In genomic region chr9:121988910-121989309, GRCm38 (mm10) we compare ENCODE assay signal across 17 mouse cellular contexts. TPM values are rescaled to one million over a fixed set of nuclear protein-coding genes. Genes with fewer than 3 reads are reported as not detected.
"Had no signal": no experiment of that assay in that cellular context is flagged by ENCODE, and none has a peak within 500 bp of the region (broad histone marks: within the 10 kb centered on the region; RNA-seq: fewer than 3 reads in every experiment).

No protein-coding gene starts in this region.

- DNase-seq: retina, postnatal 1 day; right cerebral cortex, adult 18-20 months; right cerebral cortex, postnatal 14 days; right cerebral cortex, postnatal 25 days; right cerebral cortex, postnatal 4 days; spleen, adult 18-20 months; thymus, adult 18-20 months; thymus, adult 2 months; thymus, postnatal 14 days; thymus, postnatal 25 days; thymus, postnatal 36 days; thymus, postnatal 4 days had no signal

- H3K4me3 ChIP-seq: neural tube, embryonic 13.5 days; neural tube, embryonic 15.5 days; stomach, embryonic 15.5 days had no signal

- H3K9me3 ChIP-seq: neural tube, embryonic 13.5 days; neural tube, embryonic 15.5 days; stomach, embryonic 15.5 days had no signal

- H3K9ac ChIP-seq: neural tube, embryonic 13.5 days; neural tube, embryonic 15.5 days; stomach, embryonic 15.5 days had no signal

- H3K4me2 ChIP-seq: neural tube, embryonic 13.5 days; neural tube, embryonic 15.5 days; stomach, embryonic 15.5 days had no signal

- H3K27ac ChIP-seq: neural tube, embryonic 13.5 days; neural tube, embryonic 15.5 days; stomach, embryonic 15.5 days; stomach, postnatal 0 days had no signal

- H3K4me1 ChIP-seq: stomach, embryonic 15.5 days had no signal

- H3K36me3 ChIP-seq: neural tube, embryonic 13.5 days; stomach, embryonic 15.5 days had no signal

- H3K27me3 ChIP-seq: neural tube, embryonic 13.5 days; neural tube, embryonic 15.5 days; stomach, embryonic 15.5 days had no signal

RNA-seq across cellular contexts. Expression of gene Pomgnt2, which starts 8.0 kb away (rescaled TPM):
- total RNA-seq: neutrophil, adult 5-6 weeks had no signal

RNA-seq across cellular contexts. Expression of gene Fam198a, which starts 38.1 kb away (rescaled TPM):
- total RNA-seq: neutrophil, adult 5-6 weeks had no signal
